Mouse (Mus musculus) kidney, postnatal 0 days (tissue): ENCODE results near the gene Gm10487. TPM values are rescaled to one million over a fixed set of nuclear protein-coding genes. Genes with fewer than 3 reads are reported as not detected.
"Not testable (repeated sequence)": the region's sequence is repeated elsewhere in the genome, so short reads cannot be mapped to it uniquely, and the experiment has no call there.

ENCODE experiments used
- ATAC-seq: fragments of 200-750 bp; cut with Nextera tagmentation; replicated peaks from 2 replicates; pipeline ENCODE4 v1.8.0; 2017; ENCODE audit warnings: low read depth, moderate number of reproducible peaks, moderate TSS enrichment, moderate library complexity; ENCODE audit not compliant: low FRiP score
- DNase-seq: peaks from one replicate; pipeline ENCODE4 v3.0.0-alpha.2; 2016; ENCODE audit warnings: low spot score
- H3K27ac ChIP-seq: fragments of 300-500 bp; sonication (generic); 2 replicates; pipeline ENCODE4 v1.5.1; 2014; ENCODE audit warnings: mild to moderate bottlenecking
- H3K27me3 ChIP-seq: fragments of 300-500 bp; sonication (generic); 2 replicates; pipeline ENCODE4 v1.6.1; 2014; ENCODE audit warnings: low read length, mixed read lengths; ENCODE audit not compliant: insufficient read depth
- H3K36me3 ChIP-seq: fragments of 300-500 bp; sonication (generic); 2 replicates; pipeline ENCODE4 v1.6.1; 2014; ENCODE audit warnings: low read length, mixed read lengths; ENCODE audit not compliant: insufficient read depth
- H3K4me1 ChIP-seq: fragments of 300-500 bp; sonication (generic); replicated peaks from 2 replicates; pipeline ENCODE4 v1.6.1; 2014; ENCODE audit warnings: antibody characterized with exemption, low read length, mixed read lengths; ENCODE audit not compliant: insufficient read depth
- H3K4me2 ChIP-seq: fragments of 300-500 bp; sonication (generic); 2 replicates; pipeline ENCODE4 v1.6.1; 2014; ENCODE audit warnings: mild to moderate bottlenecking, low read length, moderate library complexity, mixed read lengths
- H3K4me3 ChIP-seq: fragments of 300-500 bp; sonication (generic); replicated peaks from 2 replicates; pipeline ENCODE4 v1.5.1; 2014; ENCODE audit warnings: low read depth, low read length
- H3K9ac ChIP-seq: fragments of 300-500 bp; sonication (generic); 2 replicates; pipeline ENCODE4 v1.6.1; 2014; ENCODE audit warnings: low read depth, low read length
- H3K9me3 ChIP-seq: fragments of 300-500 bp; sonication (generic); replicated peaks from 2 replicates; pipeline ENCODE4 v1.6.1; 2016; ENCODE audit warnings: low read length, inconsistent platforms, mixed read lengths
- WGBS: fragments of 180-500 bp; shearing (Covaris S2); extraction: QIAGEN DNeasy Blood & Tissue Kit; methylation state at CpG from one replicate; pipeline ENCODE4 v1.1.7; 2014; 5-methylcytosine and 5-hydroxymethylcytosine counted together
- polyA plus RNA-seq: library from polyadenylated mRNA; unstranded; fragments of >200 nt; fragmentation: Nextera tagmentation; extraction: Ambion mirVana; gene quantifications from 2 replicates; pipeline ENCODE4 v1.2.1, GENCODE M21; 2015

Gm10487 gene
- not detected in 2 replicates for polyA plus RNA-seq

- H3K4me1 ChIP-seq, H3K27me3 ChIP-seq, H3K9me3 ChIP-seq, H3K9ac ChIP-seq, H3K27ac ChIP-seq, H3K4me3 ChIP-seq, DNase-seq, ATAC-seq, H3K4me2 ChIP-seq, H3K36me3 ChIP-seq: not testable (repeated sequence)
- WGBS: no CpG with 5 or more reads among the region's 6 CpGs
These were observed at the start of gene Gm10487 for GRCm38 (mm10) chrX:30843369-30843768. Gm10487 (minus strand) TSS chrX:30843469.
